Mouse (Mus musculus) forebrain, embryonic 15.5 days (tissue): Measurements from ENCODE around the gene C2cd2l. TPM values are rescaled to one million over a fixed set of nuclear protein-coding genes. Genes with fewer than 3 reads are reported as not detected.
"Not testable (repeated sequence)": the region's sequence is repeated elsewhere in the genome, so short reads cannot be mapped to it uniquely, and the experiment has no call there.

Source experiments
- ATAC-seq: fragments of 200-750 bp; cut with Nextera tagmentation; replicated peaks from 2 replicates; pipeline ENCODE4 v1.8.0; 2017; ENCODE audit warnings: mild to moderate bottlenecking, moderate TSS enrichment, moderate library complexity
- H3K27ac ChIP-seq: fragments of 300-500 bp; sonication (generic); replicated peaks from 2 replicates; pipeline ENCODE4 v1.5.1; 2015; ENCODE audit warnings: mild to moderate bottlenecking, inconsistent platforms
- H3K27me3 ChIP-seq: fragments of 300-500 bp; sonication (generic); 2 replicates; pipeline ENCODE4 v1.6.1; 2015; ENCODE audit warnings: inconsistent platforms
- H3K36me3 ChIP-seq: fragments of 300-500 bp; sonication (generic); 2 replicates; pipeline ENCODE4 v1.6.1; 2015; ENCODE audit warnings: mild to moderate bottlenecking, inconsistent platforms
- H3K4me1 ChIP-seq: fragments of 300-500 bp; sonication (generic); 2 replicates; pipeline ENCODE4 v1.6.1; 2015; ENCODE audit warnings: inconsistent platforms
- H3K4me2 ChIP-seq: fragments of 300-500 bp; sonication (generic); replicated peaks from 2 replicates; pipeline ENCODE4 v1.6.1; 2015; ENCODE audit warnings: mild to moderate bottlenecking, inconsistent platforms
- H3K4me3 ChIP-seq: fragments of 300-500 bp; sonication (generic); 2 replicates; pipeline ENCODE4 v1.5.1; 2015; ENCODE audit warnings: mild to moderate bottlenecking, inconsistent platforms
- H3K9ac ChIP-seq: fragments of 300-500 bp; sonication (generic); replicated peaks from 2 replicates; pipeline ENCODE4 v1.6.1; 2015; ENCODE audit warnings: mild to moderate bottlenecking, inconsistent platforms
- H3K9me3 ChIP-seq: fragments of 300-500 bp; sonication (generic); 2 replicates; pipeline ENCODE4 v1.6.1; 2016; ENCODE audit warnings: inconsistent platforms
- WGBS: fragments of 180-500 bp; shearing (Covaris S2); methylation state at CpG from one replicate; pipeline ENCODE4 v1.1.7; 2015; ENCODE audit warnings: mixed read lengths; 5-methylcytosine and 5-hydroxymethylcytosine counted together
- polyA plus RNA-seq: library from polyadenylated mRNA; unstranded; fragments of >200 nt; fragmentation: Nextera tagmentation; extraction: Ambion mirVana; gene quantifications from 2 replicates; pipeline ENCODE4 v1.2.1, GENCODE M21; 2015

C2cd2l gene
- polyA plus RNA-seq, 1 experiment from 2014 or later: 21.5 TPM

GRCm38 (mm10) chr9:44323656-44324055 is 3.6 kb upstream of the C2cd2l start:
- not testable (repeated sequence) for H3K36me3 ChIP-seq, H3K4me3 ChIP-seq, ATAC-seq, H3K27ac ChIP-seq, H3K4me2 ChIP-seq, H3K9me3 ChIP-seq, H3K9ac ChIP-seq, H3K27me3 ChIP-seq
- H3K4me1 ChIP-seq: peaks cover 34% of the 10 kb centered on the region
- WGBS: 77% methylated on average over 4 of the region's 4 CpGs

- peaks cover 38% of the 10 kb centered on the region for H3K4me1 ChIP-seq
- ATAC-seq: peak; percentile 17
- peak overlapping the region; percentile 84 for H3K9ac ChIP-seq
- no peaks in the 10 kb centered on the region for H3K9me3 ChIP-seq
- peaks cover 4% of the 10 kb centered on the region; the same call in 1 of the 2 replicates for H3K36me3 ChIP-seq
- H3K4me2 ChIP-seq: peak overlapping the region; percentile 86
- H3K27me3 ChIP-seq: no peaks in the 10 kb centered on the region
- H3K27ac ChIP-seq: peak overlapping the region; percentile 76
- 19% methylated on average over 6 of the region's 6 CpGs for WGBS
- H3K4me3 ChIP-seq: peak overlapping the region; percentile 73
Observed at GRCm38 (mm10) chr9:44320799-44321133, 681 bp upstream of the C2cd2l start.

- peak overlapping the region; percentile 73 for H3K4me3 ChIP-seq
- peaks cover 19% of the 10 kb centered on the region; the same call in 1 of the 2 replicates for H3K36me3 ChIP-seq
- peaks cover 36% of the 10 kb centered on the region for H3K4me1 ChIP-seq
- ATAC-seq: no peak; the same call in 1 of the 2 replicates
- no peaks in the 10 kb centered on the region for H3K27me3 ChIP-seq
- H3K9me3 ChIP-seq: no peaks in the 10 kb centered on the region
- peak overlapping the region; percentile 78 for H3K27ac ChIP-seq
- 2% methylated on average over 37 of the region's 37 CpGs for WGBS
- peak overlapping the region; percentile 86 for H3K4me2 ChIP-seq
- peak overlapping the region; percentile 84 for H3K9ac ChIP-seq
Observed at GRCm38 (mm10) chr9:44319105-44319886, 789 bp downstream of the C2cd2l start.

GRCm38 (mm10) chr9:44318826-44319095 is 1.3 kb downstream of the C2cd2l start:
- WGBS: 20% methylated on average over 3 of the region's 3 CpGs
- H3K9ac ChIP-seq: peak overlapping the region; percentile 84
- no peak for ATAC-seq
- no peaks in the 10 kb centered on the region for H3K9me3 ChIP-seq
- H3K36me3 ChIP-seq: peaks cover 21% of the 10 kb centered on the region; the same call in 1 of the 2 replicates
- no peaks in the 10 kb centered on the region for H3K27me3 ChIP-seq
- peaks cover 39% of the 10 kb centered on the region for H3K4me1 ChIP-seq
- H3K4me3 ChIP-seq: peak overlapping the region; percentile 73
- H3K27ac ChIP-seq: no peak overlapping the region
- H3K4me2 ChIP-seq: peak overlapping the region; percentile 86

- WGBS: 45% methylated on average over 5 of the region's 5 CpGs
Observed at GRCm38 (mm10) chr9:44318076-44318825, 1.8 kb downstream of the C2cd2l start.

GRCm38 (mm10) chr9:44317452-44317851 is 2.6 kb downstream of the C2cd2l start:
- Histone ChIP-seq H3K9ac (no peak overlapping the region), H3K27ac (no peak overlapping the region), H3K36me3 (peaks cover 33% of the 10 kb centered on the region), H3K9me3 (no peaks in the 10 kb centered on the region), H3K27me3 (no peaks in the 10 kb centered on the region), H3K4me1 (peaks cover 41% of the 10 kb centered on the region), H3K4me2 (no peak overlapping the region), H3K4me3 (no peak overlapping the region)
- ATAC-seq: no peak
- 67% methylated on average over 4 of the region's 4 CpGs for WGBS

More at GRCm38 (mm10) chr9:44318076-44318825, 1.8 kb downstream of the C2cd2l start:
- no peaks in the 10 kb centered on the region for H3K27me3 ChIP-seq
- ATAC-seq: no peak
- H3K4me1 ChIP-seq: peaks cover 41% of the 10 kb centered on the region
- H3K4me3 ChIP-seq: peak overlapping the region; percentile 73
- no peaks in the 10 kb centered on the region for H3K9me3 ChIP-seq
- peak overlapping the region; percentile 84 for H3K9ac ChIP-seq
- H3K27ac ChIP-seq: no peak overlapping the region
- peaks cover 26% of the 10 kb centered on the region; the same call in 1 of the 2 replicates for H3K36me3 ChIP-seq
- H3K4me2 ChIP-seq: peak overlapping the region; percentile 86

GRCm38 (mm10) chr9:44314910-44315309 is 5.2 kb downstream of the C2cd2l start:
- Histone ChIP-seq H3K4me3 (no peak overlapping the region), H3K4me1 (peaks cover 33% of the 10 kb centered on the region), H3K27me3 (no peaks in the 10 kb centered on the region), H3K9ac (no peak overlapping the region), H3K27ac (no peak overlapping the region), H3K36me3 (peaks cover 34% of the 10 kb centered on the region), H3K4me2 (no peak overlapping the region), H3K9me3 (no peaks in the 10 kb centered on the region)
- 93% methylated on average over 18 of the region's 18 CpGs for WGBS
- no peak for ATAC-seq

- Histone ChIP-seq H3K4me2 (no peak overlapping the region), H3K4me1 (peaks cover 30% of the 10 kb centered on the region), H3K4me3 (no peak overlapping the region), H3K27me3 (no peaks in the 10 kb centered on the region), H3K36me3 (peaks cover 34% of the 10 kb centered on the region), H3K9ac (no peak overlapping the region), H3K9me3 (no peaks in the 10 kb centered on the region), H3K27ac (no peak overlapping the region)
- WGBS: 57% methylated on average over 4 of the region's 4 CpGs
- no peak for ATAC-seq
Observed at GRCm38 (mm10) chr9:44314257-44314547, 5.9 kb downstream of the C2cd2l start.

GRCm38 (mm10) chr9:44313476-44314256 is 6.4 kb downstream of the C2cd2l start:
- Histone ChIP-seq H3K9ac (no peak overlapping the region), H3K4me1 (peaks cover 25% of the 10 kb centered on the region), H3K4me3 (no peak overlapping the region), H3K27ac (no peak overlapping the region), H3K36me3 (peaks cover 34% of the 10 kb centered on the region), H3K9me3 (no peaks in the 10 kb centered on the region), H3K4me2 (no peak overlapping the region), H3K27me3 (no peaks in the 10 kb centered on the region)
- 67% methylated on average over 19 of the region's 19 CpGs for WGBS
- no peak; the same call in 1 of the 2 replicates for ATAC-seq

GRCm38 (mm10) chr9:44311136-44312134 is 8.7 kb downstream of the C2cd2l start:
- no peak overlapping the region for H3K4me2 ChIP-seq

GRCm38 (mm10) chr9:44310750-44311135 is 9.3 kb downstream of the C2cd2l start:
- Histone ChIP-seq H3K4me3 (no peak overlapping the region), H3K9ac (no peak overlapping the region), H3K4me1 (peaks cover 6% of the 10 kb centered on the region), H3K9me3 (no peaks in the 10 kb centered on the region), H3K27me3 (no peaks in the 10 kb centered on the region), H3K4me2 (no peak overlapping the region), H3K27ac (no peak overlapping the region), H3K36me3 (peaks cover 29% of the 10 kb centered on the region)
- 23% methylated on average over 10 of the region's 10 CpGs for WGBS
- no peak for ATAC-seq

More at GRCm38 (mm10) chr9:44311136-44312134, 8.7 kb downstream of the C2cd2l start:
- Histone ChIP-seq H3K4me3 (no peak overlapping the region), H3K9ac (no peak overlapping the region), H3K9me3 (no peaks in the 10 kb centered on the region), H3K4me1 (peaks cover 6% of the 10 kb centered on the region), H3K27ac (no peak overlapping the region), H3K27me3 (no peaks in the 10 kb centered on the region), H3K36me3 (peaks cover 34% of the 10 kb centered on the region)
- 0 out of 2 replicates have a peak, but pooled peaks have one; percentile 9 for ATAC-seq
- 6% methylated on average over 27 of the region's 27 CpGs for WGBS
